Mouse (Mus musculus) small intestine, adult 2 months (tissue): ENCODE results near the gene Ppp2r2c. TPM values are rescaled to one million over a fixed set of nuclear protein-coding genes. Genes with fewer than 3 reads are reported as not detected.

Experiments used
- H3K27ac ChIP-seq: fragments of 200-500 bp; 2 replicates; pipeline ENCODE4 v1.5.1; 2012; ENCODE audit warnings: low read depth, low read length, control low read depth, inconsistent platforms; ENCODE audit not compliant: insufficient read depth
- H3K27me3 ChIP-seq: fragments of 200-500 bp; 2 replicates; pipeline ENCODE4 v1.6.1; 2012; ENCODE audit warnings: mild to moderate bottlenecking, moderate library complexity, low read length, inconsistent platforms; ENCODE audit not compliant: control insufficient read depth, insufficient read depth
- H3K36me3 ChIP-seq: fragments of 200-500 bp; 2 replicates; pipeline ENCODE4 v1.6.1; 2012; ENCODE audit warnings: mild to moderate bottlenecking, low read length, control low read depth, inconsistent platforms; ENCODE audit not compliant: control insufficient read depth, insufficient read depth
- H3K4me1 ChIP-seq: fragments of 200-500 bp; 2 replicates; pipeline ENCODE4 v1.6.1; 2012; ENCODE audit warnings: low read length, inconsistent platforms, mixed read lengths; ENCODE audit not compliant: control insufficient read depth, insufficient read depth, insufficient read length
- H3K4me3 ChIP-seq: fragments of 200-500 bp; 2 replicates; pipeline ENCODE4 v1.5.1; 2012; ENCODE audit warnings: low read depth, mild to moderate bottlenecking, control low read depth, inconsistent platforms, low read length, moderate library complexity
- CTCF ChIP-seq: fragments of 200-500 bp; IDR thresholded peaks from 2 replicates; pipeline ENCODE4 v1.5.1; 2012; ENCODE audit warnings: low read depth, mild to moderate bottlenecking, control low read depth, inconsistent platforms, low read length, moderate library complexity, mixed read lengths; ENCODE audit not compliant: insufficient replicate concordance, insufficient read length; ENCODE audit errors: extremely low read depth
- POLR2A ChIP-seq: fragments of 200-500 bp; IDR thresholded peaks from 2 replicates; pipeline ENCODE4 v1.6.1; 2012; ENCODE audit warnings: low read depth, mild to moderate bottlenecking, control low read depth, inconsistent platforms, low read length, moderate library complexity
- WGBS: fragments of 180-500 bp; shearing (Covaris S2); methylation state at CpG from one replicate; pipeline ENCODE4 v1.1.7; 2018; 5-methylcytosine and 5-hydroxymethylcytosine counted together
- polyA plus RNA-seq: library from polyadenylated mRNA; depleted of rRNA; stranded (reverse); fragments of >200 nt; gene quantifications from 2 replicates; pipeline ENCODE4 v1.2.3, GENCODE M21; 2012

The Ppp2r2c gene
- polyA plus RNA-seq, 1 experiment: 0.89 TPM

- no peak overlapping the region for H3K4me3 ChIP-seq
- H3K4me1 ChIP-seq: no peaks in the 10 kb centered on the region
- no peak for TF ChIP-seq POLR2A
- peak; percentile 24; the same call in 1 of the 2 replicates for TF ChIP-seq CTCF
- H3K27me3 ChIP-seq: no peaks in the 10 kb centered on the region
- H3K27ac ChIP-seq: no peak overlapping the region
- H3K36me3 ChIP-seq: no peaks in the 10 kb centered on the region
- 42% methylated on average over 2 of the region's 2 CpGs for WGBS
Observed at GRCm38 (mm10) chr5:36950871-36951270, 82.6 kb downstream of the Ppp2r2c start.

- Histone ChIP-seq H3K36me3 (no peaks in the 10 kb centered on the region), H3K27me3 (no peaks in the 10 kb centered on the region), H3K27ac (no peak overlapping the region), H3K4me3 (no peak overlapping the region), H3K4me1 (no peaks in the 10 kb centered on the region)
- 88% methylated on average over 15 of the region's 15 CpGs for WGBS
- TF ChIP-seq CTCF: no peak
- TF ChIP-seq POLR2A: no peak
Observed at GRCm38 (mm10) chr5:36952311-36952710, 84.0 kb downstream of the Ppp2r2c start.

GRCm38 (mm10) chr5:36955366-36955765 is 87.1 kb downstream of the Ppp2r2c start:
- 16% methylated on average over 4 of the region's 4 CpGs for WGBS
- H3K27me3 ChIP-seq: no peaks in the 10 kb centered on the region
- TF ChIP-seq POLR2A (no peak), CTCF (peak; percentile 61; the same call in 1 of the 2 replicates)
- H3K36me3 ChIP-seq: no peaks in the 10 kb centered on the region
- H3K27ac ChIP-seq: no peak overlapping the region
- no peak overlapping the region for H3K4me3 ChIP-seq
- H3K4me1 ChIP-seq: no peaks in the 10 kb centered on the region

DNA sequence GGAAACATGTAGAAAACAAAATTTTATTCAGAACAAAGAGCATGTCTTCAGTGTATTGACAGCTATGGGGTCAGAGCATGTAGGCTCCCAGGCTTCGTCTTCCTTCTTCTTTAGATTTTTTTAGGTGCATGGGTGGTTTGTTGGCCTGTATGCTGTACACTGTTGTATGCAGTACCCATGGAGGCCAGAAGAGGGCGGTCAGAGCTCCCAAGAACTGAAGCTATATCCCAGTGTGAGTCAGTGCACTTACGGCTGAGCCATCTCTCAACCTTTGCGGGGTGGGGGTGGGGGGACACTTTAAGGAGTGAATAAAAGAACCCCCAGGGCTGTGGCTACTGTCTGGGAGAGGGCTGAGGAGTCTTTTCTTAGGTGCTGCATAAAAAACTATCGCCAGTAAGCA is 90.5 kb downstream of the Ppp2r2c start:
- Histone ChIP-seq H3K36me3 (no peaks in the 10 kb centered on the region), H3K4me1 (no peaks in the 10 kb centered on the region), H3K27me3 (no peaks in the 10 kb centered on the region), H3K27ac (no peak overlapping the region), H3K4me3 (no peak overlapping the region)
- 30% methylated on average over 5 of the region's 5 CpGs for WGBS
- TF ChIP-seq CTCF (peak; percentile 74; the same call in 1 of the 2 replicates), POLR2A (no peak)

DNA sequence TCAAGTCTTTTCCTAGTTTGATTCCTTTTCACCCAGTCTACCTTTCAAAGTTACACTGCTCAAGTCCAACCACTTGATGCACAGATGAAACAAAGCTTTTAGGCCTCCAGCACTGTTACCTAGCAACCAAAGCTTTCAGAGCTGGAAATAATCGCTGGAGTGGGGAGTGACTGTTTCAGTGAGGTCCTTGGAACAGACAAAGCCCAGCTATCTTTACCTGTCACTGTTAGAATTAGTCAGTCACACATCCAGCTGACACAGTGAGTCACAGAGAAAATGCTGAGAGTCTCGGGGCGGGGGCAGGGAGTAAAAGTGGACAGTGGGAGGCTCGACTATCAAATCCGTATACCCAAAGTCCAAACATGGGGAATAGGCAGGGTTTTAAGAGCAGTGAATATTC is 92.2 kb downstream of the Ppp2r2c start:
- Histone ChIP-seq H3K27ac (no peak overlapping the region), H3K36me3 (0 out of 2 replicates have a peak, but pooled peaks cover 1% of the 10 kb centered on the region), H3K4me1 (no peaks in the 10 kb centered on the region), H3K4me3 (no peak overlapping the region), H3K27me3 (no peaks in the 10 kb centered on the region)
- no peak for TF ChIP-seq POLR2A
- no peak for TF ChIP-seq CTCF
- WGBS: 19% methylated on average over 5 of the region's 5 CpGs

DNA sequence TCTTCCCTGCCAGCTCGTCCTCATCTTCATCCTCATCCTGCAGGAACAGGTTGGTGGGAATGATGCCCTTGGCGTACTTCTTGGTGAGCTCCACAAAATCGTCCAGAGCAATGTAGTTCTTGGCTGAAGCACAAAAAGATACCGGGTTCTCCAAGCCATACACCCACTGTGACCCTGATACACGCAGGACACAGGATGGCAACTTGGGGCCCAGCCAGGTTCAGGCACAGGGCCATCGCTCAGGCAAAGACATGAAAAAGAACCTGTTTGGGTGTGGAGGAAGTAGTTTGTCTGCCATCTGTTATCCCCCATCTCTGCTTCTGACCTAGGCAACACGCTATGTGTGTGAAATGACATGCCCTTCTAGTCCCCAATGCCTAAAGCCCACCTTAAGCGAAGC is 103.3 kb downstream of the Ppp2r2c start:
- Histone ChIP-seq H3K4me1 (no peaks in the 10 kb centered on the region), H3K36me3 (peaks cover 61% of the 10 kb centered on the region), H3K4me3 (no peak overlapping the region), H3K27me3 (no peaks in the 10 kb centered on the region), H3K27ac (no peak overlapping the region)
- WGBS: 81% methylated on average over 8 of the region's 8 CpGs
- no peak for TF ChIP-seq POLR2A
- no peak for TF ChIP-seq CTCF

GRCm38 (mm10) chr5:36975336-36975735 is 107.0 kb downstream of the Ppp2r2c start:
- H3K4me1 ChIP-seq: no peaks in the 10 kb centered on the region
- TF ChIP-seq CTCF (no peak), POLR2A (no peak)
- H3K27me3 ChIP-seq: no peaks in the 10 kb centered on the region
- peaks cover 42% of the 10 kb centered on the region for H3K36me3 ChIP-seq
- H3K27ac ChIP-seq: no peak overlapping the region
- H3K4me3 ChIP-seq: no peak overlapping the region
- 90% methylated on average over 13 of the region's 13 CpGs for WGBS

DNA sequence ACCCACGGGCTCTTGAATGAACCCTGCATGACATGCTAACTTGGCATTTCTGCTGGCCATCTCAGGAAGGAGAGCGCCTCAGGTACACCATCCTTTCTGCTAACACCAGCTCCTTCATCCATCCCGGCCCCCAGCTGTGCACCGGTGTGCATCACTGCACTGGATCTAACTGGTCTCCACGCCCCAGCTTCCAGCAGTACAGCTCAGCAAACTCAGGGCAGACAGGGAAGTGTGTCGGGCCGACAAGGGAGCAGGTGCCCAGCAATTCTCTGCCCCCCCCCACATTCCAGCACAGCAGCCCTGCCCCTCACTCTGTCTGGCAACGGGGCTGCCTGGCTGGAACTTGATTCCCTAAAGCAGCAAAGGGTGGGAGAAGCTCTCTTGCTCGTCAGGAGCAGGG is 109.5 kb downstream of the Ppp2r2c start:
- no peak for TF ChIP-seq POLR2A
- no peak for TF ChIP-seq CTCF
- peaks cover 32% of the 10 kb centered on the region for H3K36me3 ChIP-seq
- H3K4me3 ChIP-seq: no peak overlapping the region
- no peaks in the 10 kb centered on the region for H3K27me3 ChIP-seq
- 74% methylated on average over 9 of the region's 9 CpGs for WGBS
- no peaks in the 10 kb centered on the region for H3K4me1 ChIP-seq
- H3K27ac ChIP-seq: no peak overlapping the region
